Mouse (Mus musculus): ENCODE results near the gene 1700003E16Rik. TPM values are rescaled to one million over a fixed set of nuclear protein-coding genes. Genes with fewer than 3 reads are reported as not detected.

The 1700003E16Rik gene
- polyA plus RNA-seq, 1 experiment from 2014 or later: 2.0 TPM

DNA sequence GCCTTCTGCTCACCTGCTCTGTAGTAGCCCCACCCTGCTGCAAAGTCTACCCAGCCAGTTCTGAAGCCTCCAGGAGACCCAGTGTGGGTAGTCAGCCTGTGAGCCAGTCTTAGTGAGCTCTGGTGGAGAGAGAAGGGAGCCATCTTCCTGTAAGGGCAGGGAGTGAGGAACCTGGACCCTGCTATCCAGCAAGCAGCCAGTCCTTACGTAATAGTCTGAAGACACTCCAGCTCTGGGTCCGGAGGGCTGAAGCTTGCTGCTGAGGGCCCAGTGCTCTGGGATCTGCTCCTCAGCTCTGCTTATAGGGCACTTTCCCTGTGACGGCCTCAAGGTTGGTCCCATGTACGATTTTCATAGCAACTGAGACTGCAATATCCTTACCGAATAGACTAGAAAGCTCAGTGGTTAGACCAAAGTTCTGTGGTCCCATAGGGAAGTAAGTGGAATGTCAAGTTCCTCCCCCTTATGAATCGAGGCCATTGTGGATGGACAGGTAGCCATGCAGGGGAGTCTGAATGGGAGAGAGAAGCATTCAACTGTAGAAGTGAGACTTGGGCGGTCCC is 21.2 kb upstream of the 1700003E16Rik start, which contains the start of gene Rtkn:
Rtkn (plus strand) TSS at position 513 of the 563 bp plus-strand sequence.
- Histone ChIP-seq H3K27ac (replicated peaks) (peak within 1 kb of the TSS; percentile 100), H3K36me3 (peaks cover 6% of the 10 kb centered on the region), H3K27me3 (ENCODE audit: low read depth, poor library complexity, severe bottlenecking) (peaks cover 17% of the 10 kb centered on the region), H3K4me3 (peak within 1 kb of the TSS; percentile 74), H3K4me1 (peaks cover 52% of the 10 kb centered on the region), H3K9me3 (replicated peaks) (no peaks in the 10 kb centered on the region)
- DNase-seq (ENCODE audit: low spot score): no peak
- 60% methylated on average over 7 of the region's 7 CpGs for WGBS

DNA sequence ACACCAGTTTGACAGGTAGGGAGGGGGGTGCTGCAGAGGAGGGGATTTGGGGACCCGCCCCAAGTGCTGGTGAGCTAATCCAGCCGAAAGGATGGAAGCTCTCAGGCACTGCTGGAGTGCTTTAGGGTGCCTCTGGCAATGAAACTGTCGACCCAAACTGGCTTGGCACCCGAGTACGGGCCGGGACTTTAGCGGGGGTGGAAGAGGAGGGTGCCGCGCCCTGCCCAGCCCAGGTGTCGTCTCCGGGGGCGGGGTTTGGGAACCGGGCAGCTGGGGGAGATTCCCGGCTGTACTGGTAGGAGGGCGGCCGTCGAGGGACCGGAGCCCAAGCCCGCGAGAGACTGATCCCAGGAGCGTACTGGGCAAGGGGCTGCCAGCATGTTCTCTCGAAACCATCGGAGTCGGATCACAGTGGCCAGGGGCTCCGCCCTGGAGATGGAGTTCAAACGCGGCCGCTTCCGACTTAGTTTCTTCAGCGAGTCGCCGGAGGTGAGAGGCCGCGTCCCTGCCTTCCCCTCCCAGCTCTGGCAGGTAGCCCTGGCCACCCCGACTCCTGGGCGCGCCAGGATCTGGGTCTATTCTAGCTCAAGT is 20.5 kb upstream of the 1700003E16Rik start:
- Histone ChIP-seq H3K36me3 (peaks cover 7% of the 10 kb centered on the region), H3K27ac (replicated peaks) (peak overlapping the region; percentile 100), H3K9me3 (replicated peaks) (no peaks in the 10 kb centered on the region), H3K4me1 (peaks cover 53% of the 10 kb centered on the region), H3K4me3 (peak overlapping the region; percentile 74), H3K27me3 (ENCODE audit: low read depth, poor library complexity, severe bottlenecking) (peaks cover 17% of the 10 kb centered on the region)
- peak; percentile 29 for DNase-seq (ENCODE audit: low spot score)
- WGBS: 2% methylated on average over 37 of the region's 37 CpGs

DNA sequence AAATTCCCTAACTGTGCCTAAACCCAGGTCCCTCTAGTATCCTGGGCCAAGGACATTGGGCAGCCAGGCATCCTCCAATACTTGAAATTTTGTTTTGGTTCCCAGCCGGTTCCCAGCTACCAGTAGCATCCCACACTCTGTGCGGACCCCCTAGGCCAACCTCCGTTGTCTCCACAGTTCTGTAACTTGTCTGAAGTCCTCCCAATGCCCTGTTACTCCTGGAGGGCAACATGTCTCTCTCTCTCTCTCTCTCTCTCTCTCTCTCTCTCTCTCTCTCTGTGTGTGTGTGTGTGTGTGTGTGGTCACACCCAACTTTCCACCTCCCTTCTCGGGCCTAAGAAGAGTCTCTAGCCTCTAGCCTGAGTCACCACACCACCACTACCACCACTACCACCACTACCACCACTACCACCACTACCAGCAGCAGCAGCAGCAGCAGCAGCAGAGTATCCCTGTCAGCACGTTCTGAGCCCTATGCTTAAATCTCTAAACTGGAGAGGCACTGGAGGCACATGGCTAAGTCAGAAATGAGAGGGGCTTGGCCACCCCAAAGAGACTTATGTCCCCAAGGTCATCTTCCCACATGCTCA is 19.8 kb upstream of the 1700003E16Rik start:
- Histone ChIP-seq H3K36me3 (peaks cover 7% of the 10 kb centered on the region), H3K27me3 (ENCODE audit: low read depth, poor library complexity, severe bottlenecking) (peaks cover 20% of the 10 kb centered on the region), H3K27ac (replicated peaks) (peak overlapping the region; percentile 100), H3K4me3 (peak overlapping the region; percentile 74), H3K9me3 (replicated peaks) (no peaks in the 10 kb centered on the region), H3K4me1 (peaks cover 56% of the 10 kb centered on the region)
- DNase-seq (ENCODE audit: low spot score): no peak
- 10% methylated on average over 5 of the region's 5 CpGs for WGBS

DNA sequence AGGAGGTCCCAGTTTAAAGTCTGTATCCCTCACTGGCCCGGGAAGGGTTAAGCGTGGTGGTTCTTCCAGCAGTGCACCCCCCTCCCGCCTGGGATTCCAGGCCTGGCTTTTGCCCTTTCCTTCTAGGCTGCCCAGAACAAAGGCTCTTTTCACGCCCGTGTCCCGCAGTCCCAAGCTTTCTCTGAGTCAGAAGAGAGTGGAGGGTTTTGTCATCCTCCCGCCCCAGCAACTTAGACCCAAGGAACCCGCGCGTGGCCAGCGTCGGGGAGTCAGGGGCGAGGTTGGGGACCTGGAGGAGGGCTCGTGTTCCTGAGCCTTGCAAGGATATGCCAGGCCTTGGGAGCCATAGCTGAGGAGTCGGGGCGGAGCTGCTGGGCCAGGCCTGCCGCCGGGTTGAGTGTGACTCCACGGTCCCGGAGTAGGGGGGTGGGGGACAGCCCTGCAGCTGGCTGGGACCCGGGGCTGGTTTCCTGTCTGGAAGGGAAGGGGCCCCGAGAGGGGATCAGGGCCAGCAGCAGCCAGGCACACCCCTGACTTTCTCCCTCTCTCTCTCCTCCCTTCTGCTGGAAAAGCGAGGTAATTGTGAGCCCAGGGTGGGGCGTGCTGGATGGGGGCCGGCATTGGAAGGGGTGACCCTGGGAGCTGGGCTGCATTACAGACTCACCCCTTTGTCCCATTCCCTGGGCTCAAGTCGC is 19.2 kb upstream of the 1700003E16Rik start:
- Histone ChIP-seq H3K36me3 (peaks cover 7% of the 10 kb centered on the region), H3K27ac (replicated peaks) (peak overlapping the region; percentile 100), H3K4me1 (peaks cover 62% of the 10 kb centered on the region), H3K27me3 (ENCODE audit: low read depth, poor library complexity, severe bottlenecking) (peaks cover 26% of the 10 kb centered on the region), H3K4me3 (peak overlapping the region; percentile 74), H3K9me3 (replicated peaks) (no peaks in the 10 kb centered on the region)
- DNase-seq (ENCODE audit: low spot score): peak; percentile 89
- under 1% methylated on average over 26 of the region's 26 CpGs for WGBS

DNA sequence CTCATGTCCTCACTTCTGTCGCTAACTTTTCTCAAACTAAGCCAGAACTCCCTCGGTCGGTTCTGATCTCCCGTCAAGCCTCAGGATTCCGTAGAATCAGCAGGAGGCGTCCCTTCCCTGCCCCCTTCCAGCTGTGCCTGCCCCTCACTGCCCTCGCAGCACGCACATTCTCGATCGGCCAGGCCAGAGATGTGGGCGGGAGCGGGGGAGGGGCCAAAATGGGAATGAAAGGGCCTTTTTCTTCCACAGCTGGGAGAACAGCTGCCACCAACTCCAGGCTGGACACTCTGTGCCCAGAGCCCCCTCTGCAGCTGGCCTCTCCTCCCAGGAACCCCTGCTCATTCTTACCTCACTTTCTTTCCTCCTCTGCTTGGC is 18.6 kb upstream of the 1700003E16Rik start:
- DNase-seq (ENCODE audit: low spot score): peak; percentile 93
- WGBS: under 1% methylated on average over 12 of the region's 12 CpGs
- Histone ChIP-seq H3K27me3 (ENCODE audit: low read depth, poor library complexity, severe bottlenecking) (peaks cover 31% of the 10 kb centered on the region), H3K4me1 (peaks cover 68% of the 10 kb centered on the region), H3K4me3 (peak overlapping the region; percentile 74), H3K27ac (replicated peaks) (peak overlapping the region; percentile 100), H3K9me3 (replicated peaks) (no peaks in the 10 kb centered on the region), H3K36me3 (peaks cover 7% of the 10 kb centered on the region)

DNA sequence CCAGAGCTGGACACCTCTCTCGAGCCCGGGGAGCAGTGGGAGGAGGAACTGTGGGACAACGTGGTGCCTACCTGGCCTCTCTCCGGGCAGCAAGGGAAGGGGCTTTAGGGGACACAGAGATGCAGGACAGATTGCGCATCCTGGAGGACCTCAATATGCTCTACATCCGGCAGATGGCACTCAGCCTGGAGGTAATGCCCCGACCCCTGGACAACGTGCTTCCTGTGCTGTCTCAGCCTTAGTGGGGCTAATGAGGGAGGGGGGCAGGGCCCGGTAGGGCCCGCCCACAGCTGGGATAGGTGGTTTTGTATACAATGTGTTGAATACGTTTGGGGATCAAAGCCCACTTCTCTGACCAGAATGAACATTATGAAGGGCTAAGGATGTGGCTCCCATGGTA is 18.1 kb upstream of the 1700003E16Rik start:
- Histone ChIP-seq H3K4me1 (peaks cover 73% of the 10 kb centered on the region), H3K36me3 (peaks cover 7% of the 10 kb centered on the region), H3K27me3 (ENCODE audit: low read depth, poor library complexity, severe bottlenecking) (peaks cover 31% of the 10 kb centered on the region), H3K27ac (replicated peaks) (peak overlapping the region; percentile 100), H3K4me3 (peak overlapping the region; percentile 74), H3K9me3 (replicated peaks) (no peaks in the 10 kb centered on the region)
- peak; percentile 73 for DNase-seq (ENCODE audit: low spot score)
- WGBS: 1% methylated on average over 11 of the region's 11 CpGs

DNA sequence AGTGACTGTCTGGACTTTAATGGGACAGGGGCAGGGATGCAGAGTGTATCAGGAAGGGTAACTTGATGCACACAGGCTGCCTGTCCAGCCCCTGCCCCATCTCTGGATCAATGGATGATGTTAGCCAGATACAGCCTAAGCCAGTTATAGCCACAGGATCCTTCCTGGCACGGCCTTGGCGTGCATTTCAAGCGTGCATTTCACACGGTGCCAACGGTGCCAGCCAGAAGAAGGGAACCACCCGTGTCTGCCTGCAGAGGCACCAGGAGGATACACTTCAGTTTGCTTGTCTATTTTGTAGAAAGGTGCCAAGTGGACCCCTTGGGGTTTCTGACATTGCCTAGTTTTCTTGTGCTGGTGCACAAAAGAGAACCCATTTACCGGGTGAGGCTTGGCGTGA is 16.2 kb upstream of the 1700003E16Rik start:
- Histone ChIP-seq H3K27ac (replicated peaks) (no peak overlapping the region), H3K9me3 (replicated peaks) (no peaks in the 10 kb centered on the region), H3K27me3 (ENCODE audit: low read depth, poor library complexity, severe bottlenecking) (peaks cover 25% of the 10 kb centered on the region), H3K4me3 (no peak overlapping the region), H3K4me1 (peaks cover 74% of the 10 kb centered on the region), H3K36me3 (peaks cover 7% of the 10 kb centered on the region)
- WGBS: 97% methylated on average over 8 of the region's 8 CpGs
- no peak for DNase-seq (ENCODE audit: low spot score)

DNA sequence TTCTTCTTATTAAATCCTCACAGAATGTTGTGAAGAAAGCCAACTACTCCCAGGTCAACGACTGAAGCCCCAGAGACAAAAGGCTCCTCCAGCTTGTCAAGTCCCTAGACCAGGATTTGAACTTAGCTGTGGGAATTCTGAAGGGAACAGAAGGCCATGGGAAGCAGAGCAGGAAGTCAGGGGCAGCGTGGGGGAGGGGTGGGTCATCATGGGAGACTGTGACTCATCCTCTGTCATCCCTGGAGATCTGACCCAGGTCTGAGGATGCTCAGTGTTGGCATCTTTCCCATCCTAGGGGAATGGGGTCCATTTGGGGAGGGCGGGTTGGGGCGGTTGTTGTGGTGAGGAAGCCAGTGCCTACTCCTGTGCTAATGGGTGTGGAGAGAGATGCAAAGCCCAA is 14.6 kb upstream of the 1700003E16Rik start:
- WGBS: 29% methylated on average over 4 of the region's 4 CpGs

DNA sequence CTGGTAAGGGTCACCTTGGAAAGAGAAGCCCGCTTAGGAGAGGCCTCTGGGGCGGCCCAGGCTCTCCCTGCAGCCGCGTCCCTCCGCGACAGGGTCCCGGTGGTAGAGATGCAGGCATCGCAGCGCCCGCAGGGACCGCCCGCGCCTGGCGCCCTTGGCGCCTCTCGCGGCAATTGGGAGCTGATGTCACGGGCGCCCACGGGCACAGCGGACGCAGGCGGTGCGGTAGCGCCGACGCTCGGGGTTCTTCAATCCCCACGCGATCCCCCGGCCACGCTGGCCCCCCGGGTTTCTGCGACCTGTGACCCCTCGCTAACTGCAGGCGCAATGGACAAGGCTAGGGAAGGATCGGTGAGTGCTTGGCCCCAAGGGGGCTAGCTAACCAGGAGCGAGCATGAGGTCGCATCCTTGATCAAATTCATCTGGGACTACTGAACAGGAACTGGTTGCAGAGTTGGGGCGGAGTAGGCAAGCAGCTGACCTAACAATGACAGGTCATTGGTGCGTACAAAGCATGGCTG is 13.9 kb upstream of the 1700003E16Rik start:
- Histone ChIP-seq H3K36me3 (peaks cover 24% of the 10 kb centered on the region), H3K27ac (replicated peaks) (peak overlapping the region; percentile 79), H3K4me1 (peaks cover 61% of the 10 kb centered on the region), H3K27me3 (ENCODE audit: low read depth, poor library complexity, severe bottlenecking) (peaks cover 14% of the 10 kb centered on the region), H3K4me3 (peak overlapping the region; percentile 54), H3K9me3 (replicated peaks) (no peaks in the 10 kb centered on the region)
- peak; percentile 39 for DNase-seq (ENCODE audit: low spot score)
- under 1% methylated on average over 41 of the region's 41 CpGs for WGBS

More for the DNA sequence above, 14.6 kb upstream of the 1700003E16Rik start:
- DNase-seq (ENCODE audit: low spot score): no peak
- peaks cover 62% of the 10 kb centered on the region for H3K4me1 ChIP-seq
- H3K27ac ChIP-seq (replicated peaks): peak overlapping the region; percentile 79
- no peaks in the 10 kb centered on the region for H3K9me3 ChIP-seq (replicated peaks)
- peak overlapping the region; percentile 54 for H3K4me3 ChIP-seq
- peaks cover 17% of the 10 kb centered on the region for H3K36me3 ChIP-seq
- peaks cover 14% of the 10 kb centered on the region for H3K27me3 ChIP-seq (ENCODE audit: low read depth, poor library complexity, severe bottlenecking)

DNA sequence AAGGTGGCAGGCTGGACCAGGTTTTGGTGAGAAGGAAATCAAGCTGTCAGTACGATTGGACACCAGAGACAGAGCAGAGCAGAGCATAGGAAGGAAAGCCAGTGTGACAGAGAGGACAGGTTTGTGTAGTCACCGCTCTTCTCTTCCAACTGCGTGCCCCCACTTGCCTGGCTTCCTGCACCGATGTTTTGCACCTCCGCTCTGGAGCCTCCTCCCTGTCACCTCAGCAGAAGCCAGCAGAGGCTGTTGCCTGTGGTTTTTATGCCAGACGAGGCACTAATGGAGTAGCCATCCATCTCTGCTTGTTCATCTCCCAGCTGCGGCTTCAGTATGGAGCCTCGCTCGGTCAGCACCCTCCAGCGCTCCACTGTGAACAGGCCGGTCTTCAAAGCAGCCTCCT is 13.3 kb upstream of the 1700003E16Rik start:
- H3K4me1 ChIP-seq: peaks cover 58% of the 10 kb centered on the region
- H3K27ac ChIP-seq (replicated peaks): no peak overlapping the region
- H3K4me3 ChIP-seq: peak overlapping the region; percentile 54; the same call in 1 of the 2 replicates
- DNase-seq (ENCODE audit: low spot score): no peak
- 61% methylated on average over 11 of the region's 11 CpGs for WGBS
- H3K27me3 ChIP-seq (ENCODE audit: low read depth, poor library complexity, severe bottlenecking): peaks cover 14% of the 10 kb centered on the region
- H3K9me3 ChIP-seq (replicated peaks): no peaks in the 10 kb centered on the region
- H3K36me3 ChIP-seq: peaks cover 30% of the 10 kb centered on the region

DNA sequence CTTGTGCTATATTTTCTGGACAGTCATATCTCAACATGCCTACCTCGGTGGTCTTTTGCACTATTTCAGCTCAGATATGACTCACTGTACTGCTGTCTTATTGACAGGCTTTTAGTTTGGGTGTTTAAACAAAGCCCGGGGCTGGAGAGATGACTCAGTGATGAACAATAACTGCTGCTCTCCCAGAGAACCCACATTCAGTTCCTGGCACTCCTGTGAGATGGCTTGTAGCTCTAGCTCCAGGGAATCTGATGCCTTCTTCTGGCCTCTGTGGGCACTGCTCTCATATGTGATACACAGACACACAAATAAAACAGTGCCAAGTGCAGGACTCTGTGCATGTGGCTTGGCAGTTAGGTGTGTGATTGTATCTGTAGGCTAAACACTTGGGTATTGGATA is 11.0 kb upstream of the 1700003E16Rik start:
- 86% methylated on average over 2 of the region's 2 CpGs for WGBS
- peaks cover 35% of the 10 kb centered on the region for H3K4me1 ChIP-seq
- H3K4me3 ChIP-seq: no peak overlapping the region
- H3K36me3 ChIP-seq: peaks cover 46% of the 10 kb centered on the region
- H3K27me3 ChIP-seq (ENCODE audit: low read depth, poor library complexity, severe bottlenecking): peaks cover 14% of the 10 kb centered on the region
- H3K9me3 ChIP-seq (replicated peaks): no peaks in the 10 kb centered on the region
- no peak overlapping the region for H3K27ac ChIP-seq (replicated peaks)
- no peak for DNase-seq (ENCODE audit: low spot score)

DNA sequence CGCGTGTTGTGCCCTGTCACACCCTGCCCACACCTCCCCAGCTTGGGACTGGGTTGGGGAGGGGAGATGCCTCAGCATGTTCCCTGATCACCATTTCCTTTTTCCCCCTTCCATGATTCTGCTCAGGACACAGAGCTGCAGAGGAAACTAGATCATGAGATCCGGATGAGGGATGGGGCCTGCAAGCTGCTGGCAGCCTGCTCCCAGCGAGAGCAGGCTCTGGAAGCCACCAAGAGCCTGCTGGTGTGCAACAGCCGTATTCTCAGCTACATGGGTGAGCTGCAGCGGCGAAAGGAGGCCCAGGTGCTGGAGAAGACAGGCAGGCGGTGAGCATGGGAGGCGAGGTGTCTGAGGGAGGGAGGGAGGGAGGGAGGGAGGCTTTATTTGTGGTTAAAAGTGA is 10.4 kb upstream of the 1700003E16Rik start:
- 79% methylated on average over 9 of the region's 9 CpGs for WGBS
- Histone ChIP-seq H3K36me3 (peaks cover 52% of the 10 kb centered on the region), H3K27ac (replicated peaks) (no peak overlapping the region), H3K4me3 (no peak overlapping the region), H3K27me3 (ENCODE audit: low read depth, poor library complexity, severe bottlenecking) (peaks cover 14% of the 10 kb centered on the region), H3K9me3 (replicated peaks) (no peaks in the 10 kb centered on the region), H3K4me1 (peaks cover 39% of the 10 kb centered on the region)
- no peak for DNase-seq (ENCODE audit: low spot score)

Measured in midbrain, embryonic 10.5 days (tissue).